In the genomic region with DNA sequence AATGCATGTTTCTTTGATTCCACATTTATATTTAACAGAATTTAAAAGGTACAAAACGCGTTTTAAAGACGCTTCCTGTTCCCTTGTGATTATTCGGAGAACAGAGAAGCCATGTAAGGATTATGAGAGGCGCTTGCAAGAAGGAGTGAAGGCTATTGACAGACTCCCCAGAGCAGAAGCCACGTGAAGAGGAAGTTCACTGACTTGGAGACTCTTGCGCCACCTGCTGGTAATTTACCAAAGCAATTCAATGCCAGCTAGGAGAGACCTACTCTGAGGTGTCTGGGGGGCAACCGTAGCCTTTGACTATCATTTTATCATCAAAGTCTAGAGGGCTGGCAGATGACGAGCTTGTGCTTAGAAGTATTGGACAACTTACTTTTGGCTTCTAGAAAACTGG, we compare ENCODE assay signal across 8 mouse cellular contexts.
DNase-seq lines count a peak whose midpoint lies in the region; ATAC-seq and TF ChIP-seq lines count a peak whose summit lies in the region.

No protein-coding gene starts in this region.

- no peaks in the 10 kb centered on the region for H3K9me3 ChIP-seq in forebrain, embryonic 11.5 days (ENCODE audit: control insufficient read depth, low read length)
- H3K9me3 ChIP-seq in midbrain, postnatal 0 days (ENCODE audit: low read length) = no peaks in the 10 kb centered on the region
- no peaks in the 10 kb centered on the region for H3K9me3 ChIP-seq in stomach, postnatal 0 days (ENCODE audit: control insufficient read depth, low read length)

- TF ChIP-seq EP300 in stomach, postnatal 0 days (optimal IDR thresholded peaks at IDR 0.05) = no peak

- WGBS in forebrain, embryonic 11.5 days = 27% methylated on average over 9 of the region's 9 CpGs
- 20% methylated on average over 9 of the region's 9 CpGs for WGBS in midbrain, postnatal 0 days
- WGBS in stomach, postnatal 0 days = 17% methylated on average over 9 of the region's 9 CpGs

- no peaks in the 10 kb centered on the region for H3K4me1 ChIP-seq in bone marrow macrophage, adult 2 months (ENCODE audit: control insufficient read depth, insufficient read depth, low read length)
- H3K4me1 ChIP-seq in forebrain, embryonic 11.5 days (replicated peaks; ENCODE audit: control insufficient read depth, insufficient read depth, low read length) = no peaks in the 10 kb centered on the region
- H3K4me1 ChIP-seq in midbrain, postnatal 0 days (ENCODE audit: insufficient read depth, low read length) = no peaks in the 10 kb centered on the region
- no peaks in the 10 kb centered on the region for H3K4me1 ChIP-seq in stomach, postnatal 0 days (replicated peaks; ENCODE audit: control insufficient read depth, insufficient read depth)

- intact Hi-C loops in left cerebral cortex, postnatal 25 days (cut with DNase I) = loop anchor here (10.0 kb wide), 1 partner anchor 556 kb away; no protein-coding TSS in a partner anchor

- H3K4me2 ChIP-seq in forebrain, embryonic 11.5 days (ENCODE audit: low read depth, low read length, severe bottlenecking) = no peak overlapping the region
- 0 out of 2 replicates have a peak overlapping the region, but pooled peaks have one; percentile 12 for H3K4me2 ChIP-seq in midbrain, postnatal 0 days (ENCODE audit: low read depth, low read length, poor library complexity, severe bottlenecking)
- no peak overlapping the region for H3K4me2 ChIP-seq in stomach, postnatal 0 days (replicated peaks; ENCODE audit: low read depth)

- peak; percentile 54; the same call in 1 of the 2 replicates for TF ChIP-seq CTCF in bone marrow macrophage, adult 2 months (IDR thresholded peaks at IDR 0.05; ENCODE audit: low read depth, low read length)
- TF ChIP-seq CTCF in midbrain, postnatal 0 days (IDR thresholded peaks at IDR 0.05) = peak; percentile 80
- peak; percentile 87 for TF ChIP-seq CTCF in stomach, postnatal 0 days (IDR thresholded peaks at IDR 0.05; ENCODE audit: low read depth)

- H3K27ac ChIP-seq in bone marrow macrophage, adult 2 months (ENCODE audit: insufficient read depth, low read depth, low read length) = no peak overlapping the region
- no peak overlapping the region for H3K27ac ChIP-seq in forebrain, embryonic 11.5 days (ENCODE audit: low read depth, low read length)
- H3K27ac ChIP-seq in midbrain, postnatal 0 days (ENCODE audit: low read depth, low read length) = no peak overlapping the region
- no peak overlapping the region for H3K27ac ChIP-seq in stomach, postnatal 0 days (replicated peaks)

- no peaks in the 10 kb centered on the region for H3K36me3 ChIP-seq in forebrain, embryonic 11.5 days (ENCODE audit: control insufficient read depth, insufficient read depth, low read length)
- no peaks in the 10 kb centered on the region for H3K36me3 ChIP-seq in midbrain, postnatal 0 days (ENCODE audit: insufficient read depth, low read length)
- H3K36me3 ChIP-seq in stomach, postnatal 0 days (ENCODE audit: control insufficient read depth, insufficient read depth, low read length) = no peaks in the 10 kb centered on the region

- no peak overlapping the region for H3K9ac ChIP-seq in forebrain, embryonic 11.5 days (ENCODE audit: low read length)
- H3K9ac ChIP-seq in midbrain, postnatal 0 days (replicated peaks; ENCODE audit: low read length, poor library complexity, severe bottlenecking) = no peak overlapping the region
- H3K9ac ChIP-seq in stomach, postnatal 0 days (ENCODE audit: low read length) = no peak overlapping the region

- no peaks in the 10 kb centered on the region for H3K27me3 ChIP-seq in forebrain, embryonic 11.5 days (ENCODE audit: control insufficient read depth, insufficient read depth, low read length)
- H3K27me3 ChIP-seq in midbrain, postnatal 0 days (ENCODE audit: insufficient read depth, low read length) = no peaks in the 10 kb centered on the region
- H3K27me3 ChIP-seq in stomach, postnatal 0 days (ENCODE audit: control insufficient read depth, insufficient read depth, low read length) = no peaks in the 10 kb centered on the region

- H3K4me3 ChIP-seq in bone marrow macrophage, adult 2 months (ENCODE audit: insufficient read depth, low read length) = no peak overlapping the region
- no peak overlapping the region for H3K4me3 ChIP-seq in forebrain, embryonic 11.5 days (ENCODE audit: low read depth, low read length)
- no peak overlapping the region for H3K4me3 ChIP-seq in midbrain, postnatal 0 days (ENCODE audit: low read depth, low read length)
- H3K4me3 ChIP-seq in stomach, postnatal 0 days (ENCODE audit: low read depth, low read length) = no peak overlapping the region

- peak; percentile 64; the same call in 1 of the 2 replicates for ATAC-seq in forebrain, embryonic 11.5 days (replicated peaks; ENCODE audit: low FRiP score)
- no peak for ATAC-seq in midbrain, postnatal 0 days (ENCODE audit: low FRiP score)
- ATAC-seq in stomach, postnatal 0 days (ENCODE audit: low FRiP score, low TSS enrichment) = peak; percentile 53; the same call in 1 of the 2 replicates

- no peak for TF ChIP-seq POLR2A in bone marrow macrophage, adult 2 months (IDR thresholded peaks at IDR 0.05; ENCODE audit: borderline replicate concordance, low read depth, low read length)

- DNase-seq in gastrocnemius, adult 18-20 months (ENCODE audit: low spot score) = peak; percentile 36
- DNase-seq in gastrocnemius, postnatal 25 days = no peak
- peak; percentile 75 for DNase-seq in forebrain, embryonic 11.5 days (ENCODE audit: low spot score)
- peak; percentile 45 for DNase-seq in induced T-regulatory cell, adult 2 months (ENCODE audit: low read depth)
- peak; percentile 61 to 84 for DNase-seq in left cerebral cortex, postnatal 25 days (ENCODE audit: low spot score in 2 of 2)
- DNase-seq in midbrain, postnatal 0 days (ENCODE audit: low spot score) = peak; percentile 82
- DNase-seq in stomach, postnatal 0 days (ENCODE audit: low spot score) = peak; percentile 65
